Mouse (Mus musculus) T-helper 17 cell (primary cell): ENCODE results near the gene Spag6.

Experiments
- in situ Hi-C, 2 experiments: fragments of 300-600 bp; cut with MboI, MseI; formaldehyde crosslinking; loops; 1 replicate in 1 of 2; 2 replicates in 1 of 2; pipeline ENCODE4 v1.15.1; 2025; ENCODE audit warnings: high pct_unique_total_duplicates in 2 of 2

Spag6 gene

GRCm38 (mm10) chr2:18686826-18687519 is 6.9 kb upstream of the Spag6 start:
- in situ Hi-C loops, result loop anchor here in 1 of 2 experiments (5.0 to 25.0 kb wide), 2 partner anchors 635 to 975 kb away; no protein-coding TSS in a partner anchor

GRCm38 (mm10) chr2:18687671-18688170 is 6.1 kb upstream of the Spag6 start:
- in situ Hi-C loops, result loop anchor here in 1 of 2 experiments (5.0 to 25.0 kb wide), 2 partner anchors 635 to 975 kb away; no protein-coding TSS in a partner anchor

GRCm38 (mm10) chr2:18688286-18688685 is 5.5 kb upstream of the Spag6 start:
- in situ Hi-C loops, result loop anchor here in 1 of 2 experiments (5.0 to 25.0 kb wide), 2 partner anchors 636 to 976 kb away; no protein-coding TSS in a partner anchor

- in situ Hi-C loops, result loop anchor here in 1 of 2 experiments (5.0 to 25.0 kb wide), 2 partner anchors 636 to 976 kb away; no protein-coding TSS in a partner anchor
These were observed 5.1 kb upstream of the Spag6 start for GRCm38 (mm10) chr2:18688708-18689063.

GRCm38 (mm10) chr2:18689064-18689921 is 4.5 kb upstream of the Spag6 start:
- in situ Hi-C loops, result loop anchor here in 1 of 2 experiments (5.0 to 25.0 kb wide), 2 partner anchors 637 to 977 kb away; no protein-coding TSS in a partner anchor

GRCm38 (mm10) chr2:18690055-18690691 is 3.7 kb upstream of the Spag6 start:
- in situ Hi-C loops, result loop anchor here in 1 of 2 experiments (25.0 kb wide), 1 partner anchor 978 kb away; no protein-coding TSS in a partner anchor

- in situ Hi-C loops, result loop anchor here in 1 of 2 experiments (25.0 kb wide), 1 partner anchor 978 kb away; no protein-coding TSS in a partner anchor
These were observed 3.1 kb upstream of the Spag6 start for GRCm38 (mm10) chr2:18690756-18691155.

- in situ Hi-C loops, result loop anchor here in 1 of 2 experiments (25.0 kb wide), 1 partner anchor 980 kb away; no protein-coding TSS in a partner anchor
These were observed 1.8 kb upstream of the Spag6 start for GRCm38 (mm10) chr2:18692031-18692430.

- in situ Hi-C loops, result loop anchor here in 1 of 2 experiments (25.0 kb wide), 1 partner anchor 980 kb away; no protein-coding TSS in a partner anchor
These were observed 1.3 kb upstream of the Spag6 start for GRCm38 (mm10) chr2:18692548-18692947.

- in situ Hi-C loops, result loop anchor here in 1 of 2 experiments (25.0 kb wide), 1 partner anchor 981 kb away; no protein-coding TSS in a partner anchor
These were observed 351 bp upstream of the Spag6 start for GRCm38 (mm10) chr2:18693491-18693870.

GRCm38 (mm10) chr2:18694611-18694950 is 749 bp downstream of the Spag6 start:
- in situ Hi-C loops, result loop anchor here in 1 of 2 experiments (25.0 kb wide), 1 partner anchor 982 kb away; no protein-coding TSS in a partner anchor

GRCm38 (mm10) chr2:18695163-18695562 is 1.3 kb downstream of the Spag6 start:
- in situ Hi-C loops, result loop anchor here in 1 of 2 experiments (25.0 kb wide), 1 partner anchor 983 kb away; no protein-coding TSS in a partner anchor

- in situ Hi-C loops, result loop anchor here in 1 of 2 experiments (25.0 kb wide), 1 partner anchor 983 kb away; no protein-coding TSS in a partner anchor
These were observed 1.9 kb downstream of the Spag6 start for GRCm38 (mm10) chr2:18695629-18696150.

GRCm38 (mm10) chr2:18697591-18698244 is 3.9 kb downstream of the Spag6 start:
- in situ Hi-C loops, result loop anchor here in 1 of 2 experiments (25.0 kb wide), 1 partner anchor 985 kb away; no protein-coding TSS in a partner anchor

GRCm38 (mm10) chr2:18698663-18699385 is 5.0 kb downstream of the Spag6 start:
- in situ Hi-C loops, result loop anchor here in 1 of 2 experiments (25.0 kb wide), 1 partner anchor 987 kb away; no protein-coding TSS in a partner anchor

- in situ Hi-C loops, result loop anchor here in 1 of 2 experiments (25.0 kb wide), 1 partner anchor 987 kb away; no protein-coding TSS in a partner anchor
These were observed 5.7 kb downstream of the Spag6 start for GRCm38 (mm10) chr2:18699401-18699990.

GRCm38 (mm10) chr2:18710356-18710755 is 16.5 kb downstream of the Spag6 start:
- in situ Hi-C loops, result no loop called here

GRCm38 (mm10) chr2:18713071-18713470 is 19.2 kb downstream of the Spag6 start:
- in situ Hi-C loops, result no loop called here

- in situ Hi-C loops, result no loop called here
These were observed 20.5 kb downstream of the Spag6 start for GRCm38 (mm10) chr2:18714337-18714736.
